Mouse (Mus musculus): ENCODE measurements around the gene Stard10. TPM values are rescaled to one million over a fixed set of nuclear protein-coding genes. Genes with fewer than 3 reads are reported as not detected.
A peak's percentile ranks its signal among the peaks of the same experiment; 100 is the strongest.

Gene Stard10
- polyA plus RNA-seq, 1 experiment from 2014 or later: 15.6 TPM

- ATAC-seq (replicated peaks; ENCODE audit: insufficient number of reproducible peaks, low FRiP score, low TSS enrichment, low read depth) (no peak), DNase-seq (ENCODE audit: low spot score) (no peak)
- WGBS: 77% methylated on average over 3 of the region's 3 CpGs
- H3K9me3 ChIP-seq (replicated peaks; ENCODE audit: control insufficient read depth, low read length): no peaks in the 10 kb centered on the region
- H3K27me3 ChIP-seq (ENCODE audit: control insufficient read depth, insufficient read depth, low read length): no peaks in the 10 kb centered on the region
- H3K4me3 ChIP-seq (ENCODE audit: low read depth, low read length): no peak overlapping the region
- no peaks in the 10 kb centered on the region for H3K4me1 ChIP-seq (ENCODE audit: control insufficient read depth, insufficient read depth, low read length)
- H3K27ac ChIP-seq (replicated peaks; ENCODE audit: low read depth, low read length): no peak overlapping the region
- no peaks in the 10 kb centered on the region for H3K36me3 ChIP-seq (replicated peaks; ENCODE audit: control insufficient read depth, insufficient read depth, low read depth, low read length)
- no peak overlapping the region for H3K4me2 ChIP-seq (ENCODE audit: low read depth, low read length)
- H3K9ac ChIP-seq (replicated peaks; ENCODE audit: low read length): no peak overlapping the region
Measured at GRCm38 (mm10) chr7:101336686-101337085, 19.8 kb downstream of the Stard10 start.

GRCm38 (mm10) chr7:101337401-101337800, 20.5 kb downstream of the Stard10 start:
- no peaks in the 10 kb centered on the region for H3K36me3 ChIP-seq (replicated peaks; ENCODE audit: control insufficient read depth, insufficient read depth, low read depth, low read length)
- 89% methylated on average over 3 of the region's 3 CpGs for WGBS
- no peak for ATAC-seq (replicated peaks; ENCODE audit: insufficient number of reproducible peaks, low FRiP score, low TSS enrichment, low read depth)

GRCm38 (mm10) chr7:101341405-101341804, 24.5 kb downstream of the Stard10 start:
- Histone ChIP-seq H3K4me1 (ENCODE audit: control insufficient read depth, insufficient read depth, low read length) (no peaks in the 10 kb centered on the region), H3K9ac (replicated peaks; ENCODE audit: low read length) (no peak overlapping the region), H3K9me3 (replicated peaks; ENCODE audit: control insufficient read depth, low read length) (no peaks in the 10 kb centered on the region), H3K4me3 (ENCODE audit: low read depth, low read length) (no peak overlapping the region), H3K27ac (replicated peaks; ENCODE audit: low read depth, low read length) (no peak overlapping the region), H3K36me3 (replicated peaks; ENCODE audit: control insufficient read depth, insufficient read depth, low read depth, low read length) (no peaks in the 10 kb centered on the region), H3K27me3 (ENCODE audit: control insufficient read depth, insufficient read depth, low read length) (no peaks in the 10 kb centered on the region), H3K4me2 (ENCODE audit: low read depth, low read length) (no peak overlapping the region)
- ATAC-seq (replicated peaks; ENCODE audit: insufficient number of reproducible peaks, low FRiP score, low TSS enrichment, low read depth): no peak
- DNase-seq (ENCODE audit: low spot score): no peak
- WGBS: 54% methylated on average over 6 of the region's 6 CpGs

More at GRCm38 (mm10) chr7:101337401-101337800, 20.5 kb downstream of the Stard10 start:
- H3K4me2 ChIP-seq (ENCODE audit: low read depth, low read length): no peak overlapping the region
- no peaks in the 10 kb centered on the region for H3K27me3 ChIP-seq (ENCODE audit: control insufficient read depth, insufficient read depth, low read length)
- no peak overlapping the region for H3K27ac ChIP-seq (replicated peaks; ENCODE audit: low read depth, low read length)
- H3K4me3 ChIP-seq (ENCODE audit: low read depth, low read length): no peak overlapping the region
- no peak for DNase-seq (ENCODE audit: low spot score)
- H3K9ac ChIP-seq (replicated peaks; ENCODE audit: low read length): no peak overlapping the region
- H3K9me3 ChIP-seq (replicated peaks; ENCODE audit: control insufficient read depth, low read length): no peaks in the 10 kb centered on the region
- no peaks in the 10 kb centered on the region for H3K4me1 ChIP-seq (ENCODE audit: control insufficient read depth, insufficient read depth, low read length)

GRCm38 (mm10) chr7:101343135-101343534, 26.2 kb downstream of the Stard10 start:
- no peaks in the 10 kb centered on the region for H3K9me3 ChIP-seq (replicated peaks; ENCODE audit: control insufficient read depth, low read length)
- H3K4me2 ChIP-seq (ENCODE audit: low read depth, low read length): no peak overlapping the region
- H3K27me3 ChIP-seq (ENCODE audit: control insufficient read depth, insufficient read depth, low read length): no peaks in the 10 kb centered on the region
- no peak overlapping the region for H3K4me3 ChIP-seq (ENCODE audit: low read depth, low read length)
- DNase-seq (ENCODE audit: low spot score) (no peak), ATAC-seq (replicated peaks; ENCODE audit: insufficient number of reproducible peaks, low FRiP score, low TSS enrichment, low read depth) (no peak)
- no peaks in the 10 kb centered on the region for H3K36me3 ChIP-seq (replicated peaks; ENCODE audit: control insufficient read depth, insufficient read depth, low read depth, low read length)
- H3K27ac ChIP-seq (replicated peaks; ENCODE audit: low read depth, low read length): no peak overlapping the region
- no peak overlapping the region for H3K9ac ChIP-seq (replicated peaks; ENCODE audit: low read length)
- peaks cover under 1% of the 10 kb centered on the region; the same call in 1 of the 2 replicates for H3K4me1 ChIP-seq (ENCODE audit: control insufficient read depth, insufficient read depth, low read length)
- WGBS: 68% methylated on average over 7 of the region's 7 CpGs

- no peaks in the 10 kb centered on the region for H3K9me3 ChIP-seq (replicated peaks; ENCODE audit: control insufficient read depth, low read length)
- 73% methylated on average over 4 of the region's 4 CpGs for WGBS
- ATAC-seq (replicated peaks; ENCODE audit: insufficient number of reproducible peaks, low FRiP score, low TSS enrichment, low read depth): no peak
- H3K4me1 ChIP-seq (ENCODE audit: control insufficient read depth, insufficient read depth, low read length): peaks cover 4% of the 10 kb centered on the region; the same call in 1 of the 2 replicates
- no peak overlapping the region for H3K9ac ChIP-seq (replicated peaks; ENCODE audit: low read length)
- H3K4me2 ChIP-seq (ENCODE audit: low read depth, low read length): no peak overlapping the region
- H3K36me3 ChIP-seq (replicated peaks; ENCODE audit: control insufficient read depth, insufficient read depth, low read depth, low read length): no peaks in the 10 kb centered on the region
- H3K27ac ChIP-seq (replicated peaks; ENCODE audit: low read depth, low read length): no peak overlapping the region
- H3K4me3 ChIP-seq (ENCODE audit: low read depth, low read length): no peak overlapping the region
- no peak for DNase-seq (ENCODE audit: low spot score)
- peaks cover 3% of the 10 kb centered on the region; the same call in 1 of the 2 replicates for H3K27me3 ChIP-seq (ENCODE audit: control insufficient read depth, insufficient read depth, low read length)
Measured at GRCm38 (mm10) chr7:101344892-101345291, 28.0 kb downstream of the Stard10 start.

- H3K4me2 ChIP-seq (ENCODE audit: low read depth, low read length): no peak overlapping the region
- H3K27ac ChIP-seq (replicated peaks; ENCODE audit: low read depth, low read length): no peak overlapping the region
- no peak for ATAC-seq (replicated peaks; ENCODE audit: insufficient number of reproducible peaks, low FRiP score, low TSS enrichment, low read depth)
- H3K9ac ChIP-seq (replicated peaks; ENCODE audit: low read length): no peak overlapping the region
- 68% methylated on average over 2 of the region's 2 CpGs for WGBS
- H3K4me1 ChIP-seq (ENCODE audit: control insufficient read depth, insufficient read depth, low read length): peaks cover 4% of the 10 kb centered on the region; the same call in 1 of the 2 replicates
- DNase-seq (ENCODE audit: low spot score): no peak
- no peaks in the 10 kb centered on the region for H3K9me3 ChIP-seq (replicated peaks; ENCODE audit: control insufficient read depth, low read length)
- H3K36me3 ChIP-seq (replicated peaks; ENCODE audit: control insufficient read depth, insufficient read depth, low read depth, low read length): no peaks in the 10 kb centered on the region
- H3K4me3 ChIP-seq (ENCODE audit: low read depth, low read length): no peak overlapping the region
- peaks cover 3% of the 10 kb centered on the region; the same call in 1 of the 2 replicates for H3K27me3 ChIP-seq (ENCODE audit: control insufficient read depth, insufficient read depth, low read length)
Measured at GRCm38 (mm10) chr7:101346991-101347390, 30.1 kb downstream of the Stard10 start.

GRCm38 (mm10) chr7:101347767-101348270, 30.9 kb downstream of the Stard10 start, which contains the start of gene Arap1:
TSS of gene Arap1 (plus strand) at chr7:101348067.
- no peaks in the 10 kb centered on the region for H3K9me3 ChIP-seq (replicated peaks; ENCODE audit: control insufficient read depth, low read length)
- under 1% methylated on average over 33 of the region's 35 CpGs for WGBS
- H3K4me3 ChIP-seq (ENCODE audit: low read depth, low read length): peak within 1 kb of the TSS; percentile 47
- ATAC-seq (replicated peaks; ENCODE audit: insufficient number of reproducible peaks, low FRiP score, low TSS enrichment, low read depth): peak; percentile 56
- no peaks in the 10 kb centered on the region for H3K36me3 ChIP-seq (replicated peaks; ENCODE audit: control insufficient read depth, insufficient read depth, low read depth, low read length)
- peak within 1 kb of the TSS; percentile 89 for H3K4me2 ChIP-seq (ENCODE audit: low read depth, low read length)
- H3K9ac ChIP-seq (replicated peaks; ENCODE audit: low read length): peak within 1 kb of the TSS; percentile 14
- peaks cover 3% of the 10 kb centered on the region; the same call in 1 of the 2 replicates for H3K27me3 ChIP-seq (ENCODE audit: control insufficient read depth, insufficient read depth, low read length)
- DNase-seq (ENCODE audit: low spot score): peak; percentile 77
- no peak within 1 kb of the TSS for H3K27ac ChIP-seq (replicated peaks; ENCODE audit: low read depth, low read length)
- H3K4me1 ChIP-seq (ENCODE audit: control insufficient read depth, insufficient read depth, low read length): peaks cover 4% of the 10 kb centered on the region; the same call in 1 of the 2 replicates

- ATAC-seq (replicated peaks; ENCODE audit: insufficient number of reproducible peaks, low FRiP score, low TSS enrichment, low read depth): no peak
- DNase-seq (ENCODE audit: low spot score): no peak
Measured at GRCm38 (mm10) chr7:101348312-101348711, 31.4 kb downstream of the Stard10 start.

More at GRCm38 (mm10) chr7:101348312-101348711, 31.4 kb downstream of the Stard10 start:
- H3K4me1 ChIP-seq (ENCODE audit: control insufficient read depth, insufficient read depth, low read length): peaks cover 4% of the 10 kb centered on the region; the same call in 1 of the 2 replicates
- H3K36me3 ChIP-seq (replicated peaks; ENCODE audit: control insufficient read depth, insufficient read depth, low read depth, low read length): no peaks in the 10 kb centered on the region
- peaks cover 3% of the 10 kb centered on the region; the same call in 1 of the 2 replicates for H3K27me3 ChIP-seq (ENCODE audit: control insufficient read depth, insufficient read depth, low read length)
- H3K27ac ChIP-seq (replicated peaks; ENCODE audit: low read depth, low read length): no peak overlapping the region
- 2% methylated on average over 13 of the region's 13 CpGs for WGBS
- no peaks in the 10 kb centered on the region for H3K9me3 ChIP-seq (replicated peaks; ENCODE audit: control insufficient read depth, low read length)
- H3K9ac ChIP-seq (replicated peaks; ENCODE audit: low read length): peak overlapping the region; percentile 14
- peak overlapping the region; percentile 89 for H3K4me2 ChIP-seq (ENCODE audit: low read depth, low read length)
- H3K4me3 ChIP-seq (ENCODE audit: low read depth, low read length): peak overlapping the region; percentile 47

Measured in embryonic facial prominence, embryonic 11.5 days (tissue).